Mouse (Mus musculus) naive thymus-derived CD4-positive, alpha-beta T cell, adult 5 months (primary cell): Measurements from ENCODE around the gene Kcna3. TPM values are rescaled to one million over a fixed set of nuclear protein-coding genes. Genes with fewer than 3 reads are reported as not detected.

Experiments used
- polyA plus RNA-seq: library from polyadenylated mRNA; unstranded; fragments of 100-300 nt; shearing (Covaris generic); gene quantifications from one replicate; pipeline ENCODE4 v1.2.1, GENCODE M21; 2017

The Kcna3 gene
- 36.5 TPM for polyA plus RNA-seq

DNA sequence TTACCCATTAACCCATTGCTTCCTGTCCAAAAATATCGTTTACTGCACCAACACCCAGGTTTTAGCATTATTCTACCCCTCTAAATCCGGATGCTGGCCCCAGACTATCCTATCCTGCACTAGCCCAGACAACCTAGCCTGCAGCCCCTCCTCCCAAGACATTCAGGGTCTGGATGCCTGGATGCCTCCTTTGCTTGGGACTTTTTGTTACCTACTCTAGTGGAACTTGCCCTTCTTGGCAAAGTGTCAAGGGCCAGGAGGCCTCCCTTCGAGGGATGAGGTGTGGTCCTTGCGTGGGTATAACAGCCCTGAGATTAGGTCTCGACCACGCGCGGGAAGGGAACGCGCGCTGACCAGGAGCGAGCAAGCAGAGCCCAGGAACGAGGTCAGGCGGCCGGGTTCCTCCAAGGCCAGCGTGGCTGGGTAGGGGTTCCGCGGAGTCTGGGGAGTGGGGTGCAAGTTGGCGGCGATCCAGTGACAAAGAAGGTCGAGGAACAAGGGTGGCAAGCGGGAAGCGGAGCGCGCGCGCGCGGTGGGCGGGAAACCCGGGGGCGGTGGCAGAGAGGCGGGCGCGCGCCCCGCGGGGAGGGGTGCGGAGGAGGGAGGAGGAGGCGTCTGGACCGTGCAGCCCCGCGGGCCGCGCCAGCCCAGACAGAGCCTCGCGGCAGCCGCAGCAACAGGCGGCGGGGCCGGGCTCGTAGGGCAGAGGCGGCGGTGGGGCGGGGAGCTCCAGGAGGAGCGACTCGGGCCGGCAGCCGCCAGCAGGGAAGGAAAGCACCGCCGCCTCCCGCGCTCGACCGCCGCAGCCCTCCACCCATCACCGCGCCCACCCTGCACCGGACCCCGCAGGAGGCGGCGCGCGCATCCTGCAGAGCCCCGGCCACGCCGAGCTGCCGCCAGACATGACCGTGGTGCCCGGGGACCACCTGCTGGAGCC, at the start of gene Kcna3:
Kcna3 (plus strand) TSS at position 649 of the 937 bp plus-strand sequence.

Other genes starting within 250 kb of the Kcna3 start
- gene Cd53, start 246.0 kb upstream of the Kcna3 start, polyA plus RNA-seq, result 1,482 TPM
- gene Olfr266, start 209.9 kb upstream of the Kcna3 start, polyA plus RNA-seq, result not detected
- gene Kcna2, start 65.0 kb downstream of the Kcna3 start, polyA plus RNA-seq, result 0.17 TPM
- not detected for gene Kcna10, start 146.9 kb downstream of the Kcna3 start, polyA plus RNA-seq
- not detected for gene Cym, start 185.6 kb downstream of the Kcna3 start, polyA plus RNA-seq
- gene A630076J17Rik, start 194.4 kb downstream of the Kcna3 start, polyA plus RNA-seq, result not detected
- gene Prok1, start 203.5 kb downstream of the Kcna3 start, polyA plus RNA-seq, result not detected
- gene Lamtor5, start 242.7 kb downstream of the Kcna3 start, polyA plus RNA-seq, result 98.1 TPM